Mouse (Mus musculus) 3134 (cell line): ENCODE measurements around the gene Cnot10.

Source experiments
- DNase-seq: peaks from one replicate; pipeline ENCODE4 v3.0.0-alpha.2; 2011; ENCODE audit warnings: low spot score; ENCODE audit not compliant: insufficient read length; ENCODE audit errors: extremely low read depth

Gene Cnot10

GRCm38 (mm10) chr9:114650938-114651634 lies 11.1 kb upstream of the Cnot10 start:
- no peak for DNase-seq

- no peak for DNase-seq
These were observed 9.4 kb upstream of the Cnot10 start for GRCm38 (mm10) chr9:114649371-114649770.

- peak; percentile 40 for DNase-seq
These were observed 8.5 kb upstream of the Cnot10 start for GRCm38 (mm10) chr9:114648472-114648871.

GRCm38 (mm10) chr9:114647506-114648432 lies 7.8 kb upstream of the Cnot10 start:
- DNase-seq: no peak

- no peak for DNase-seq
These were observed 6.8 kb upstream of the Cnot10 start for GRCm38 (mm10) chr9:114646556-114647505.

- DNase-seq: no peak
These were observed 717 bp downstream of the Cnot10 start for GRCm38 (mm10) chr9:114639186-114639748.

GRCm38 (mm10) chr9:114636751-114637150 lies 3.2 kb downstream of the Cnot10 start:
- DNase-seq: no peak

- no peak for DNase-seq
These were observed 3.8 kb downstream of the Cnot10 start for GRCm38 (mm10) chr9:114636150-114636549.

- DNase-seq: no peak
These were observed 7.7 kb downstream of the Cnot10 start for GRCm38 (mm10) chr9:114632331-114632730.

GRCm38 (mm10) chr9:114626726-114627125 lies 13.3 kb downstream of the Cnot10 start:
- DNase-seq: no peak

GRCm38 (mm10) chr9:114624178-114624577 lies 15.8 kb downstream of the Cnot10 start:
- no peak for DNase-seq

- no peak for DNase-seq
These were observed 18.8 kb downstream of the Cnot10 start for GRCm38 (mm10) chr9:114621149-114621548.

GRCm38 (mm10) chr9:114614176-114614953 lies 25.6 kb downstream of the Cnot10 start:
- no peak for DNase-seq

GRCm38 (mm10) chr9:114613026-114613425 lies 27.0 kb downstream of the Cnot10 start:
- no peak for DNase-seq

- DNase-seq: no peak
These were observed 27.4 kb downstream of the Cnot10 start for GRCm38 (mm10) chr9:114612566-114612965.

- DNase-seq: no peak
These were observed 29.7 kb downstream of the Cnot10 start for GRCm38 (mm10) chr9:114610266-114610665.

- no peak for DNase-seq
These were observed 36.0 kb downstream of the Cnot10 start for GRCm38 (mm10) chr9:114603876-114604540.

- no peak for DNase-seq
These were observed 38.9 kb downstream of the Cnot10 start for GRCm38 (mm10) chr9:114601096-114601495.

GRCm38 (mm10) chr9:114585017-114585345 lies 55.0 kb downstream of the Cnot10 start:
- DNase-seq: no peak
